Mouse (Mus musculus) myocyte (in vitro differentiated cells): ENCODE results near the gene Cep104. TPM values are rescaled to one million over a fixed set of nuclear protein-coding genes. Genes with fewer than 3 reads are reported as not detected.

Source experiments
- H3K27me3 ChIP-seq: one replicate; pipeline ENCODE4 v1.6.1; 2011; ENCODE audit not compliant: control insufficient read depth, insufficient read depth, insufficient read length
- H3K36me3 ChIP-seq: one replicate; pipeline ENCODE4 v1.6.1; 2011; ENCODE audit not compliant: control insufficient read depth, insufficient read depth
- H3K4me2 ChIP-seq: one replicate; pipeline ENCODE4 v1.6.1; 2011; ENCODE audit warnings: low read depth, control low read depth
- H3K4me3 ChIP-seq: one replicate; pipeline ENCODE4 v1.5.1; 2011; ENCODE audit warnings: mild to moderate bottlenecking, control low read depth, moderate library complexity
- H3K79me2 ChIP-seq: one replicate; pipeline ENCODE4 v1.6.1; 2011; ENCODE audit not compliant: control insufficient read depth, insufficient read depth
- H3ac ChIP-seq: one replicate; pipeline ENCODE4 v1.6.1; 2011; ENCODE audit not compliant: control insufficient read depth, insufficient read length
- CEBPB ChIP-seq: IDR thresholded peaks from 2 replicates; pipeline ENCODE4 v1.6.1; 2011; ENCODE audit warnings: mild to moderate bottlenecking, moderate library complexity; ENCODE audit not compliant: poor library complexity, insufficient read depth, severe bottlenecking
- E2F4 ChIP-seq: IDR thresholded peaks from one replicate; pipeline ENCODE4 v1.6.1; 2011; ENCODE audit warnings: mild to moderate bottlenecking, control low read depth, moderate library complexity; ENCODE audit not compliant: insufficient read depth
- MAX ChIP-seq: IDR thresholded peaks from one replicate; pipeline ENCODE4 v1.6.1; 2011; ENCODE audit warnings: low read depth, mild to moderate bottlenecking, control low read depth
- MYOD1 ChIP-seq, 3 experiments: IDR thresholded peaks; one replicate each; pipeline ENCODE4 v1.6.1; 2011; ENCODE audit warnings: control low read depth in 2 of 3, low read depth in 2 of 3, mild to moderate bottlenecking in 2 of 3, moderate library complexity in 1 of 3; ENCODE audit not compliant: insufficient read length in 2 of 3, control insufficient read depth in 1 of 3
- MYOG ChIP-seq, 3 experiments: IDR thresholded peaks; one replicate each; pipeline ENCODE4 v1.6.1; 2011; ENCODE audit warnings: control low read depth in 2 of 3, low read depth in 2 of 3, mild to moderate bottlenecking in 2 of 3; ENCODE audit not compliant: insufficient read length in 2 of 3, control insufficient read depth in 1 of 3, insufficient read depth in 1 of 3
- POLR2A ChIP-seq: IDR thresholded peaks from one replicate; pipeline ENCODE4 v1.6.1; 2011; ENCODE audit warnings: low read depth, mild to moderate bottlenecking, control low read depth, moderate library complexity; ENCODE audit not compliant: insufficient read length
- POLR2AphosphoS2 ChIP-seq: IDR thresholded peaks from one replicate; pipeline ENCODE4 v1.6.1; 2011; ENCODE audit warnings: low read depth, control low read depth; ENCODE audit not compliant: insufficient read length
- REST ChIP-seq: IDR thresholded peaks from one replicate; pipeline ENCODE4 v1.6.1; 2011; ENCODE audit warnings: mild to moderate bottlenecking, control low read depth, moderate library complexity; ENCODE audit not compliant: insufficient read depth, insufficient read length
- SRF ChIP-seq: IDR thresholded peaks from one replicate; pipeline ENCODE4 v1.6.1; 2011; ENCODE audit warnings: low read depth; ENCODE audit not compliant: control insufficient read depth, insufficient read length
- TCF12 ChIP-seq: IDR thresholded peaks from one replicate; pipeline ENCODE4 v1.6.1; 2011; ENCODE audit warnings: mild to moderate bottlenecking, control low read depth; ENCODE audit not compliant: poor library complexity, insufficient read depth, severe bottlenecking
- TCF3 ChIP-seq: IDR thresholded peaks from one replicate; pipeline ENCODE4 v1.6.1; 2011; ENCODE audit warnings: low read depth, control low read depth; ENCODE audit not compliant: insufficient read length
- USF1 ChIP-seq: IDR thresholded peaks from one replicate; pipeline ENCODE4 v1.6.1; 2011; ENCODE audit warnings: low read depth, mild to moderate bottlenecking, control low read depth, moderate library complexity
- polyA plus RNA-seq: library from polyadenylated mRNA; unstranded; fragments of >200 nt; fragmentation: generic; extraction: Trizol; gene quantifications from one replicate; pipeline ENCODE4 v1.2.1, GENCODE M21; 2012; ENCODE audit warnings: missing spikeins

Cep104 gene
- polyA plus RNA-seq, 1 experiment: 21.7 TPM

GRCm38 (mm10) chr4:153966651-153967050 is 8.3 kb upstream of the Cep104 start:
- H3K79me2 ChIP-seq: no peaks in the 10 kb centered on the region
- no peak overlapping the region for H3ac ChIP-seq
- no peaks in the 10 kb centered on the region for H3K36me3 ChIP-seq
- H3K4me2 ChIP-seq: no peak overlapping the region
- no peaks in the 10 kb centered on the region for H3K27me3 ChIP-seq
- TF ChIP-seq TCF12: no peak
- no peak for TF ChIP-seq POLR2AphosphoS2
- no peak for TF ChIP-seq USF1
- TF ChIP-seq POLR2A: no peak
- no peak for TF ChIP-seq MAX
- no peak for TF ChIP-seq REST
- no peak for TF ChIP-seq MYOD1 (IDR thresholded peaks at IDR 0.05; ENCODE audit: control insufficient read depth in 1 of 3, insufficient read length in 2 of 3, low read depth in 2 of 3)
- no peak for TF ChIP-seq MYOG (IDR thresholded peaks at IDR 0.05; ENCODE audit: control insufficient read depth in 1 of 3, insufficient read depth in 1 of 3, insufficient read length in 2 of 3, low read depth in 2 of 3)
- no peak for TF ChIP-seq TCF3
- no peak for TF ChIP-seq E2F4
- TF ChIP-seq CEBPB: no peak
- TF ChIP-seq SRF: no peak
- H3K4me3 ChIP-seq: no peak overlapping the region

GRCm38 (mm10) chr4:153967556-153967955 is 7.4 kb upstream of the Cep104 start:
- TF ChIP-seq POLR2A: no peak
- TF ChIP-seq MAX: no peak
- no peak for TF ChIP-seq TCF12
- TF ChIP-seq POLR2AphosphoS2: no peak
- no peak for TF ChIP-seq MYOG (IDR thresholded peaks at IDR 0.05; ENCODE audit: control insufficient read depth in 1 of 3, insufficient read depth in 1 of 3, insufficient read length in 2 of 3, low read depth in 2 of 3)
- no peak for TF ChIP-seq MYOD1 (IDR thresholded peaks at IDR 0.05; ENCODE audit: control insufficient read depth in 1 of 3, insufficient read length in 2 of 3, low read depth in 2 of 3)
- no peaks in the 10 kb centered on the region for H3K36me3 ChIP-seq
- no peak overlapping the region for H3K4me3 ChIP-seq
- H3K79me2 ChIP-seq: no peaks in the 10 kb centered on the region
- H3ac ChIP-seq: no peak overlapping the region
- H3K4me2 ChIP-seq: no peak overlapping the region
- H3K27me3 ChIP-seq: no peaks in the 10 kb centered on the region

GRCm38 (mm10) chr4:153968063-153968462 is 6.9 kb upstream of the Cep104 start:
- Histone ChIP-seq H3K4me2 (no peak overlapping the region), H3K79me2 (no peaks in the 10 kb centered on the region), H3ac (no peak overlapping the region), H3K36me3 (no peaks in the 10 kb centered on the region), H3K4me3 (no peak overlapping the region), H3K27me3 (no peaks in the 10 kb centered on the region)
- TF ChIP-seq E2F4: no peak
- TF ChIP-seq CEBPB: no peak
- TF ChIP-seq SRF: no peak
- no peak for TF ChIP-seq POLR2AphosphoS2
- no peak for TF ChIP-seq TCF3
- no peak for TF ChIP-seq MYOD1 (IDR thresholded peaks at IDR 0.05; ENCODE audit: control insufficient read depth in 1 of 3, insufficient read length in 2 of 3, low read depth in 2 of 3)
- TF ChIP-seq TCF12: no peak
- no peak for TF ChIP-seq POLR2A
- TF ChIP-seq REST: no peak

DNA sequence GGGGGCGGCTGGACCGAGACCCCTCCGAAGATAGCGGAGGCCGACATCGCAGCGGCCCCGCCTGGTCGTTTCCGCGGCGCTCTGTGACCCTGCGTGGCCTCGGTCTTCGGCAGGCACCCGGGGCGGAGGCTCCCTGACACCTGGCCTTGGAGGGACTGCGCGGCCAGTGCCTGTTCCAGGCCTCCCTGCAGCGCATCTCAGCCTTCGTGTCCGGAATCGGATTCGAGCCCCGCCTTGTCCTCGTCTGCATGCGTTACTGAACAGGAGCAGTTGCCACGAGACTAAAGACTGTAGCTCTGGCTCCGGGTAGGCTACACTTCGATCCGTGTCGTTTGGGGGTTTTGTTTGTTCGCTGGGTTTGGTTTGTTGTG is 283 bp downstream of the Cep104 start:
- Histone ChIP-seq H3K4me2 (peak overlapping the region; percentile 82), H3K27me3 (no peaks in the 10 kb centered on the region), H3ac (peak overlapping the region; percentile 28), H3K79me2 (peaks cover 26% of the 10 kb centered on the region), H3K36me3 (peaks cover 6% of the 10 kb centered on the region), H3K4me3 (peak overlapping the region; percentile 87)
- no peak for TF ChIP-seq MAX
- no peak for TF ChIP-seq MYOD1 (IDR thresholded peaks at IDR 0.05; ENCODE audit: control insufficient read depth in 1 of 3, insufficient read length in 2 of 3, low read depth in 2 of 3)

- H3K36me3 ChIP-seq: peaks cover 6% of the 10 kb centered on the region
- peaks cover 26% of the 10 kb centered on the region for H3K79me2 ChIP-seq
- no peaks in the 10 kb centered on the region for H3K27me3 ChIP-seq
- H3K4me2 ChIP-seq: peak overlapping the region; percentile 82
- peak overlapping the region; percentile 28 for H3ac ChIP-seq
- peak in 1 of 3 experiments; percentile 4 for TF ChIP-seq MYOG (IDR thresholded peaks at IDR 0.05; ENCODE audit: control insufficient read depth in 1 of 3, insufficient read depth in 1 of 3, insufficient read length in 2 of 3, low read depth in 2 of 3)
- TF ChIP-seq MAX: no peak
- TF ChIP-seq TCF12: no peak
- TF ChIP-seq REST: no peak
- no peak for TF ChIP-seq POLR2A
- peak overlapping the region; percentile 87 for H3K4me3 ChIP-seq
Observed at GRCm38 (mm10) chr4:153975768-153976167, 774 bp downstream of the Cep104 start.
